Comparison of ENCODE assay signal across 7 mouse cellular contexts in genomic region chr5:72587192-72587681, GRCm38 (mm10). TPM values are rescaled to one million over a fixed set of nuclear protein-coding genes. Genes with fewer than 3 reads are reported as not detected.
A peak's percentile ranks its signal among the peaks of the same experiment; 100 is the strongest.
DNase-seq lines count a peak whose midpoint lies in the region; ATAC-seq and TF ChIP-seq lines count a peak whose summit lies in the region.

Gene Gm5868, minus strand, starts transcription at chr5:72587551.

- no peak for TF ChIP-seq POLR2A in embryonic fibroblast, embryonic 13.5 days (IDR thresholded peaks at IDR 0.05; ENCODE audit: low read depth, low read length)
- no peak for TF ChIP-seq POLR2A in olfactory bulb, adult 2 months (IDR thresholded peaks at IDR 0.05; ENCODE audit: insufficient read depth, low read depth, low read length)

- H3K4me1 ChIP-seq in lung, embryonic 14.5 days (ENCODE audit: insufficient read depth) = no peaks in the 10 kb centered on the region
- no peaks in the 10 kb centered on the region for H3K4me1 ChIP-seq in embryonic fibroblast, embryonic 13.5 days (ENCODE audit: control insufficient read depth, insufficient read depth, low read length)
- H3K4me1 ChIP-seq in limb, embryonic 12.5 days (replicated peaks) = 0 out of 2 replicates have a peak, but pooled peaks cover 6% of the 10 kb centered on the region
- H3K4me1 ChIP-seq in olfactory bulb, adult 2 months (ENCODE audit: control insufficient read depth, insufficient read depth, low read length) = peaks cover 7% of the 10 kb centered on the region

- H3K27ac ChIP-seq in lung, embryonic 14.5 days (ENCODE audit: low read depth) = no peak within 1 kb of the TSS
- H3K27ac ChIP-seq in embryonic fibroblast, embryonic 13.5 days (ENCODE audit: insufficient read depth, low read length) = no peak within 1 kb of the TSS
- H3K27ac ChIP-seq in limb, embryonic 12.5 days = no peak within 1 kb of the TSS
- no peak within 1 kb of the TSS for H3K27ac ChIP-seq in olfactory bulb, adult 2 months (ENCODE audit: insufficient read depth, low read depth, low read length)

- no peaks in the 10 kb centered on the region for H3K9me3 ChIP-seq in lung, embryonic 14.5 days (ENCODE audit: low read depth, low read length)
- H3K9me3 ChIP-seq in limb, embryonic 12.5 days = no peaks in the 10 kb centered on the region

- peak within 1 kb of the TSS; percentile 40 for H3K4me3 ChIP-seq in lung, embryonic 14.5 days (ENCODE audit: low read depth, low read length)
- 0 out of 2 replicates have a peak within 1 kb of the TSS, but pooled peaks have one; percentile 14 for H3K4me3 ChIP-seq in embryonic fibroblast, embryonic 13.5 days (ENCODE audit: insufficient read depth, low read length)
- peak within 1 kb of the TSS; percentile 42 for H3K4me3 ChIP-seq in limb, embryonic 12.5 days (replicated peaks)
- H3K4me3 ChIP-seq in olfactory bulb, adult 2 months (ENCODE audit: insufficient read depth, low read depth, low read length) = peak within 1 kb of the TSS; percentile 23

- H3K36me3 ChIP-seq in lung, embryonic 14.5 days (ENCODE audit: insufficient read depth) = no peaks in the 10 kb centered on the region
- H3K36me3 ChIP-seq in limb, embryonic 12.5 days = no peaks in the 10 kb centered on the region

- peak; percentile 66; the same call in 1 of the 2 replicates for ATAC-seq in lung, embryonic 14.5 days (ENCODE audit: insufficient read depth)
- ATAC-seq in limb, embryonic 12.5 days (ENCODE audit: insufficient number of reproducible peaks, insufficient read depth, low FRiP score, low TSS enrichment, low read depth) = peak; percentile 59; the same call in 1 of the 2 replicates
- ATAC-seq in erythroblast, adult 5-6 weeks (replicated peaks; ENCODE audit: low FRiP score, poor library complexity, severe bottlenecking) = no peak

- 2% methylated on average over 38 of the region's 38 CpGs for WGBS in lung, embryonic 14.5 days
- 2% methylated on average over 38 of the region's 38 CpGs for WGBS in limb, embryonic 12.5 days
- WGBS in olfactory bulb, adult 2 months = 5% methylated on average over 38 of the region's 38 CpGs

- H3K27me3 ChIP-seq in lung, embryonic 14.5 days (ENCODE audit: insufficient read depth, low read length) = peaks cover 14% of the 10 kb centered on the region
- peaks cover 28% of the 10 kb centered on the region for H3K27me3 ChIP-seq in limb, embryonic 12.5 days

- no peak for TF ChIP-seq CTCF in lung, embryonic 14.5 days (IDR thresholded peaks at IDR 0.05; ENCODE audit: low read depth)
- no peak for TF ChIP-seq CTCF in embryonic fibroblast, embryonic 13.5 days (IDR thresholded peaks at IDR 0.05; ENCODE audit: borderline replicate concordance, insufficient read depth, low read length)
- TF ChIP-seq CTCF in olfactory bulb, adult 2 months (IDR thresholded peaks at IDR 0.05; ENCODE audit: insufficient read depth, low read depth, low read length) = no peak

- H3K4me2 ChIP-seq in lung, embryonic 14.5 days = peak within 1 kb of the TSS; percentile 65
- H3K4me2 ChIP-seq in limb, embryonic 12.5 days = peak within 1 kb of the TSS; percentile 72

- peak; percentile 21 for DNase-seq in lung, embryonic 14.5 days
- no peak for DNase-seq in lung, adult 18-20 months
- no peak for DNase-seq in layer of hippocampus, adult 9-10 months (ENCODE audit: low spot score)

- H3K9ac ChIP-seq in lung, embryonic 14.5 days = no peak within 1 kb of the TSS
- peak within 1 kb of the TSS; percentile 31; the same call in 1 of the 2 replicates for H3K9ac ChIP-seq in limb, embryonic 12.5 days (replicated peaks)

RNA-seq across cellular contexts. Expression of gene Gm5868, which starts in this region (rescaled TPM):
- polyA plus RNA-seq in lung, embryonic 14.5 days (2014; fragmentation: Nextera tagmentation; extraction: Ambion mirVana) = 0.17 and 0.20 TPM in 2 replicates
- polyA plus RNA-seq in embryonic fibroblast, embryonic 13.5 days (2011; ENCODE audit: insufficient read length, low read depth, missing spikeins) = not detected in 2 replicates
- polyA plus RNA-seq in limb, embryonic 12.5 days (2016; fragmentation: Nextera tagmentation; extraction: Ambion mirVana) = 0.40 and 0.74 TPM in 2 replicates
- polyA plus RNA-seq in olfactory bulb, adult 2 months (2012; ENCODE audit: insufficient read depth, insufficient read length, low replicate concordance, missing spikeins) = not detected in 2 replicates
- total RNA-seq in erythroblast, adult 5-6 weeks (2015; ENCODE audit: low replicate concordance) = not detected in 2 replicates
- total RNA-seq in erythroblast, adult 5-6 weeks (2017; ENCODE audit: low replicate concordance) = not detected in 2 replicates

Comparison
In these comparisons a context has a peak if more than half of its experiments do, and no peak if none do; other contexts are left out.
1. Peak in DNase-seq, ATAC-seq, H3K4me3 ChIP-seq and H3K4me2 ChIP-seq in lung, embryonic 14.5 days; RNA of the gene not detected or under 1 TPM.
2. Peak in ATAC-seq, H3K4me3 ChIP-seq, H3K9ac ChIP-seq and H3K4me2 ChIP-seq in limb, embryonic 12.5 days; RNA of the gene not detected or under 1 TPM.